ENCODE assay signal across 10 mouse cellular contexts in the genomic region with DNA sequence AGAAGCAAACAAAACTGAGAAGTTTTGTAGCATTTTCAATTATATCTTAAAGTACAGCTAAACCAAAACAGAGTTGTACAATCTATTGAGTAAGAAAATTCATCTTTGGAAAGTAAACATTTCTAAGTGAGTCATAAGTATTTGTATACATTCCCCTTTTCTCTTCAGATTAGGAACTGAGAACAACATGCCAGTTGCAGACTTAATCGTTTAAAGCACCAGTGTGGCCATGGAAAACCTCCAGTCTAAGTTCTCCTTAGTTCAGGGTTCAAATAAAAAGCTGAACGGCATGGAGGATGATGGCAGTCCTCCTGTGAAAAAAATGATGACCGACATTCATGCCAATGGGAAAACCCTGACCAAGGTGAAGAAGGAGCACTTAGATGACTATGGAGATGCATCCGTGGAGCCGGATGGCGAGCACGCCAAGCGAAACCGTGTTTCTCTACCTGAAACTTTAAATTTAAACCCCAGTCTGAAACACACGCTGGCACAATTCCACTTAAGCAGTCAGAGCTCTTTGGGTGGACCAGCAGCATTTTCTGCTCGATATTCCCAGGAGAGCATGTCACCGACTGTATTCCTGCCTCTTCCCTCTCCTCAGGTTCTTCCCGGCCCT. TPM values are rescaled to one million over a fixed set of nuclear protein-coding genes. Genes with fewer than 3 reads are reported as not detected.
A peak's percentile ranks its signal among the peaks of the same experiment; 100 is the strongest.
DNase-seq lines count a peak whose midpoint lies in the region; ATAC-seq and TF ChIP-seq lines count a peak whose summit lies in the region.
"Had no signal": no experiment of that assay in that cellular context is flagged by ENCODE, and none has a peak within 500 bp of the region (broad histone marks: within the 10 kb centered on the region; RNA-seq: fewer than 3 reads in every experiment).

No protein-coding gene starts in this region.

- H3K36me3 ChIP-seq in heart, embryonic 15.5 days, result no peaks in the 10 kb centered on the region
- H3K36me3 ChIP-seq in CH12.LX (replicated peaks in 1 of 2; ENCODE audit: control insufficient read depth in 1 of 2, insufficient read depth in 1 of 2, low read length in 1 of 2), result peaks cover 0 to 7% of the 10 kb centered on the region in 2 experiments
- no peaks in the 10 kb centered on the region; the same call in none of the 2 replicates for H3K36me3 ChIP-seq in forebrain, embryonic 12.5 days (replicated peaks)
- no peaks in the 10 kb centered on the region for H3K36me3 ChIP-seq in midbrain, embryonic 11.5 days (ENCODE audit: control insufficient read depth, insufficient read depth, low read length)

- intact Hi-C loops in heart, postnatal 10 days (cut with DNase I), result no loop called here

- no peak for TF ChIP-seq POLR2A in CH12.LX (IDR thresholded peaks at IDR 0.05; ENCODE audit: low read depth, low read length)

- peaks cover 37% of the 10 kb centered on the region for H3K4me1 ChIP-seq in heart, embryonic 15.5 days (replicated peaks)
- peaks cover 4 to 63% of the 10 kb centered on the region in 2 experiments; a peak in 3 of 4 replicates for H3K4me1 ChIP-seq in CH12.LX (ENCODE audit: control insufficient read depth in 1 of 2, insufficient read depth in 2 of 2)
- H3K4me1 ChIP-seq in forebrain, embryonic 12.5 days, result peaks cover 51% of the 10 kb centered on the region
- peaks cover 45% of the 10 kb centered on the region for H3K4me1 ChIP-seq in midbrain, embryonic 11.5 days (ENCODE audit: control insufficient read depth, insufficient read depth, low read length)

- H3K4me3 ChIP-seq in heart, embryonic 15.5 days, result peak overlapping the region; percentile 0; the same call in 1 of the 2 replicates
- peak overlapping the region in 2 of 3 experiments; percentile 47 to 60 for H3K4me3 ChIP-seq in CH12.LX (replicated peaks in 1 of 3; ENCODE audit: low read depth in 2 of 3, low read length in 2 of 3, poor library complexity in 1 of 3)
- H3K4me3 ChIP-seq in forebrain, embryonic 12.5 days (replicated peaks), result no peak overlapping the region
- peak overlapping the region; percentile 6; the same call in 1 of the 2 replicates for H3K4me3 ChIP-seq in midbrain, embryonic 11.5 days (ENCODE audit: low read depth, low read length)

- no peaks in the 10 kb centered on the region for H3K27me3 ChIP-seq in heart, embryonic 15.5 days
- H3K27me3 ChIP-seq in CH12.LX (replicated peaks), result no peaks in the 10 kb centered on the region
- no peaks in the 10 kb centered on the region for H3K27me3 ChIP-seq in forebrain, embryonic 12.5 days
- H3K27me3 ChIP-seq in midbrain, embryonic 11.5 days (ENCODE audit: control insufficient read depth, insufficient read depth, low read length), result no peaks in the 10 kb centered on the region

- no peak for TF ChIP-seq CTCF in CH12.LX (conservative IDR thresholded peaks at IDR 0.05 in 1 of 2, IDR thresholded peaks at IDR 0.05 in 1 of 2; ENCODE audit: low read depth in 2 of 2, low read length in 2 of 2)

- dilution Hi-C loops in CH12.LX (cut with MboI; ENCODE audit: extremely low pct_ligation_motif_present, extremely low pct_unique_long_range_greater_than_20kb, low sequenced_read_pairs), result no loop called here

- WGBS in heart, embryonic 15.5 days, result 79% methylated on average over 13 of the region's 13 CpGs
- 89% methylated on average over 13 of the region's 13 CpGs for WGBS in forebrain, embryonic 12.5 days
- 88% methylated on average over 13 of the region's 13 CpGs for WGBS in midbrain, embryonic 11.5 days

- H3K4me2 ChIP-seq in heart, embryonic 15.5 days, result peak overlapping the region; percentile 16; the same call in 1 of the 2 replicates
- H3K4me2 ChIP-seq in CH12.LX (ENCODE audit: insufficient read depth, low read depth, poor library complexity, severe bottlenecking), result peak overlapping the region; percentile 98
- H3K4me2 ChIP-seq in forebrain, embryonic 12.5 days, result peak overlapping the region; percentile 24
- peak overlapping the region; percentile 35 for H3K4me2 ChIP-seq in midbrain, embryonic 11.5 days

- H3K79me2 ChIP-seq in CH12.LX (replicated peaks; ENCODE audit: control insufficient read depth, extremely low read depth, insufficient read depth, poor library complexity, severe bottlenecking), result peaks cover 31% of the 10 kb centered on the region

- H3K27ac ChIP-seq in heart, embryonic 15.5 days, result no peak overlapping the region
- H3K27ac ChIP-seq in CH12.LX (ENCODE audit: insufficient read depth, low read depth), result peak overlapping the region; percentile 72
- no peak overlapping the region for H3K27ac ChIP-seq in forebrain, embryonic 12.5 days
- no peak overlapping the region for H3K27ac ChIP-seq in midbrain, embryonic 11.5 days (ENCODE audit: low read depth, low read length)

- ATAC-seq in heart, embryonic 15.5 days (replicated peaks; ENCODE audit: insufficient number of reproducible peaks, insufficient read depth, low FRiP score, low read depth), result no peak
- no peak for ATAC-seq in forebrain, embryonic 12.5 days (ENCODE audit: low FRiP score)
- no peak for ATAC-seq in midbrain, embryonic 11.5 days (ENCODE audit: low FRiP score)
- no peak for ATAC-seq in megakaryocyte progenitor cell, adult 5-6 weeks (replicated peaks; ENCODE audit: poor library complexity)
- ATAC-seq in activated CD4-positive, CD25-positive, alpha-beta regulatory T cell, adult 4 months, result no peak

- peak; percentile 57; the same call in 1 of the 2 replicates for TF ChIP-seq EP300 in CH12.LX (IDR thresholded peaks at IDR 0.05; ENCODE audit: low read length)

- no peak for DNase-seq in heart, postnatal 10 days
- DNase-seq in CH12.LX (ENCODE audit: extremely low read depth), result no peak
- DNase-seq in midbrain, embryonic 11.5 days (ENCODE audit: low spot score, missing footprints), result no peak
- DNase-seq in right cerebral cortex, postnatal 25 days, result no peak
- DNase-seq: embryo, embryonic 11 days had no signal

- in situ Hi-C loops in CH12.LX (cut with MboI; ENCODE audit: low pct_ligation_motif_present, low pct_unique_long_range_greater_than_20kb, low sequenced_read_pairs), result no loop called here

- no peaks in the 10 kb centered on the region for H3K9me3 ChIP-seq in heart, embryonic 15.5 days (replicated peaks)
- no peaks in the 10 kb centered on the region for H3K9me3 ChIP-seq in CH12.LX (replicated peaks; ENCODE audit: low read length)
- no peaks in the 10 kb centered on the region for H3K9me3 ChIP-seq in forebrain, embryonic 12.5 days
- H3K9me3 ChIP-seq in midbrain, embryonic 11.5 days (ENCODE audit: control insufficient read depth, low read length), result no peaks in the 10 kb centered on the region

- no peak overlapping the region for H3K9ac ChIP-seq in heart, embryonic 15.5 days
- H3K9ac ChIP-seq in CH12.LX (ENCODE audit: insufficient read depth, low read depth), result peak overlapping the region; percentile 45
- H3K9ac ChIP-seq in forebrain, embryonic 12.5 days, result no peak overlapping the region
- no peak overlapping the region for H3K9ac ChIP-seq in midbrain, embryonic 11.5 days (ENCODE audit: low read length)

- TF ChIP-seq RAD21 in CH12.LX (IDR thresholded peaks at IDR 0.05; ENCODE audit: low read depth, low read length), result no peak

TF ChIP-seq in CH12.LX, 34 proteins besides CTCF, POLR2A, EP300 and RAD21 (continues in another document):
- no peak for TF ChIP-seq JUN (IDR thresholded peaks at IDR 0.05; ENCODE audit: insufficient read depth, low read depth, low read length)
- no peak for TF ChIP-seq MYC (IDR thresholded peaks at IDR 0.05; ENCODE audit: low read depth, low read length)
- TF ChIP-seq ETS1 (conservative IDR thresholded peaks at IDR 0.05; ENCODE audit: low read depth, low read length), result no peak; the same call in 1 of the 2 replicates
- TF ChIP-seq ZKSCAN1 (IDR thresholded peaks at IDR 0.05; ENCODE audit: borderline replicate concordance, low read depth, low read length), result no peak
- TF ChIP-seq MEF2A (IDR thresholded peaks at IDR 0.05; ENCODE audit: borderline replicate concordance, low read depth, low read length), result no peak
- no peak for TF ChIP-seq TBP (conservative IDR thresholded peaks at IDR 0.05; ENCODE audit: low read depth, low read length)
- TF ChIP-seq JUND (conservative IDR thresholded peaks at IDR 0.05; ENCODE audit: low read depth, low read length), result no peak
- no peak; the same call in 1 of the 2 replicates for TF ChIP-seq SIN3A (IDR thresholded peaks at IDR 0.05; ENCODE audit: low read length)
- TF ChIP-seq GABPA (IDR thresholded peaks at IDR 0.05; ENCODE audit: insufficient replicate concordance, low read depth, low read length), result no peak
- no peak for TF ChIP-seq CHD2 (IDR thresholded peaks at IDR 0.05; ENCODE audit: low read length)
- peak; percentile 61; the same call in 1 of the 2 replicates for TF ChIP-seq CHD1 (IDR thresholded peaks at IDR 0.05; ENCODE audit: low read depth, low read length)
- no peak for TF ChIP-seq PAX5 (IDR thresholded peaks at IDR 0.05; ENCODE audit: low read length)
- TF ChIP-seq IRF4 (IDR thresholded peaks at IDR 0.05; ENCODE audit: low read depth, low read length), result no peak; the same call in 1 of the 2 replicates
- TF ChIP-seq MXI1 (IDR thresholded peaks at IDR 0.05; ENCODE audit: low read depth, low read length), result peak; percentile 50; the same call in 1 of the 2 replicates

RNA-seq across cellular contexts. Expression of a gene that starts 2.4 kb away (rescaled TPM):
- polyA plus RNA-seq in heart, embryonic 15.5 days (2015; fragmentation: Nextera tagmentation; extraction: Ambion mirVana), result 12.3 and 13.2 TPM in 2 replicates
- 10 to 100 TPM; 25.9 to 26.9 TPM for total RNA-seq in heart, postnatal 10 days (2021)
- 11.2 and 11.4 TPM in 2 replicates for total RNA-seq in CH12.LX (2012; rRNA removed)
- 18.9 and 22.4 TPM in 2 replicates for total RNA-seq in CH12.LX (2014; rRNA removed)
- 11.0 and 11.1 TPM in 2 replicates for polyA plus RNA-seq in CH12.LX (2012; ENCODE audit: insufficient read length, low read depth)
- 40.1 and 40.2 TPM in 2 replicates for polyA plus RNA-seq in forebrain, embryonic 12.5 days (2016; fragmentation: Nextera tagmentation; extraction: Ambion mirVana)
- polyA plus RNA-seq in midbrain, embryonic 11.5 days (2014; fragmentation: Nextera tagmentation; extraction: Ambion mirVana), result 43.9 and 55.0 TPM in 2 replicates
- 5.9 and 6.7 TPM in 2 replicates for total RNA-seq in megakaryocyte progenitor cell, adult 5-6 weeks (2015)
- 13.2 and 15.9 TPM in 2 replicates for total RNA-seq in megakaryocyte progenitor cell, adult 5-6 weeks (2017)
- polyA plus RNA-seq in activated CD4-positive, CD25-positive, alpha-beta regulatory T cell, adult 4 months (2017; shearing (Covaris generic)), result 10 to 100 TPM; 54.4 to 60.6 TPM

RNA-seq across cellular contexts. Expression of a gene that starts 52.5 kb away (rescaled TPM):
- polyA plus RNA-seq in heart, embryonic 15.5 days (2015; fragmentation: Nextera tagmentation; extraction: Ambion mirVana), result 7.8 and 9.3 TPM in 2 replicates
- 1 to 10 TPM; 2.1 to 2.2 TPM for total RNA-seq in heart, postnatal 10 days (2021)
- total RNA-seq in CH12.LX (2012; rRNA removed), result not detected in 2 replicates
- not detected in 2 replicates for total RNA-seq in CH12.LX (2014; rRNA removed)
- not detected in 2 replicates for polyA plus RNA-seq in CH12.LX (2012; ENCODE audit: insufficient read length, low read depth)
- polyA plus RNA-seq in forebrain, embryonic 12.5 days (2016; fragmentation: Nextera tagmentation; extraction: Ambion mirVana), result 33.1 TPM in 2 replicates
- 8.7 and 9.6 TPM in 2 replicates for polyA plus RNA-seq in midbrain, embryonic 11.5 days (2014; fragmentation: Nextera tagmentation; extraction: Ambion mirVana)
- total RNA-seq in megakaryocyte progenitor cell, adult 5-6 weeks (2015), result not detected in 2 replicates
- not detected in 2 replicates for total RNA-seq in megakaryocyte progenitor cell, adult 5-6 weeks (2017)
- polyA plus RNA-seq in activated CD4-positive, CD25-positive, alpha-beta regulatory T cell, adult 4 months (2017; shearing (Covaris generic)), result not detected
- total RNA-seq: MEL had no signal

Comparison
In these comparisons a context has a peak if more than half of its experiments do, and no peak if none do; other contexts are left out.
1. H3K4me2 ChIP-seq: peak in every context shown above with its lines; median percentile 98 in CH12.LX; 35 in midbrain, embryonic 11.5 days; 24 in forebrain, embryonic 12.5 days; 16 in heart, embryonic 15.5 days.